Mouse (Mus musculus): ENCODE data around the gene Adamts6.

- TF ChIP-seq HCFC1 (IDR thresholded peaks at IDR 0.05; ENCODE audit: borderline replicate concordance, insufficient read depth, low read length) (no peak), ZNF384 (IDR thresholded peaks at IDR 0.05; ENCODE audit: low read depth, low read length) (no peak), MAFK (IDR thresholded peaks at IDR 0.05; ENCODE audit: insufficient read depth, low read depth, low read length) (no peak)
Measured at GRCm38 (mm10) chr13:104442559-104442958, 154.9 kb downstream of the Adamts6 start.
